Mouse (Mus musculus) layer of hippocampus, adult 2 months (tissue): ENCODE results near the gene Hdac8. TPM values are rescaled to one million over a fixed set of nuclear protein-coding genes. Genes with fewer than 3 reads are reported as not detected.

ENCODE experiments used
- DNase-seq, 2 experiments: peaks; one replicate each; pipeline ENCODE4 v3.0.0; 2022; ENCODE audit warnings: low spot score in 2 of 2
- H3K27ac ChIP-seq: fragments of 200-600 bp; 2 replicates; pipeline ENCODE4 v1.8.1; 2022
- H3K4me3 ChIP-seq: fragments of 200-600 bp; 2 replicates; pipeline ENCODE4 v1.8.1; 2022; ENCODE audit warnings: mild to moderate bottlenecking
- CTCF ChIP-seq: fragments of 200-600 bp; conservative IDR thresholded peaks from 2 replicates; pipeline ENCODE4 v1.8.1; 2022; ENCODE audit warnings: antibody characterized with exemption, mild to moderate bottlenecking, moderate library complexity
- total RNA-seq, 2 experiments: library from RNA; stranded (reverse); gene quantifications; 2 replicates each; pipeline ENCODE4 v1.2.3; 2021

Gene Hdac8
- total RNA-seq, 2 experiments from 2014 or later: 20.9 to 21.0 TPM

DNA sequence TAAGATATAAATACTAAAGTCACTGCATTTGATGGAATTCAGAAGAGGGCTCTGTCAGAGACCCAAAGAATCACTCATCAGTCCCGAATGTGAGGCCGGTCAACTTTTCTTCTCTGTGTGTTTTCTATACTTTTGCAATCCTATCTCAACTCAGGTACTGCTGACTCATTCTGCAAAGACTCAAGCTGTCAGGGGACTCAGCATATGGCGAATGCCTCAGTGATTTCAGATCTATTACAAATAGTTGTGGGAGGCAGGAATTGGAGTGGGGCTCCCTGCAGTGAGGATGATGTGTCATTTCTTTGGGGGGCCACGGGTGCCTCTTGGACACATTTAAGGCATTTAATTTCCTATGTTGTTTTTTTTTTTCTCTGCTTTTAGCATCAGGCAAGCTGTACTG lies 88.8 kb downstream of the Hdac8 start:
- H3K4me3 ChIP-seq: no peak overlapping the region
- peak in 1 of 2 experiments; percentile 20 for DNase-seq
- no peak for TF ChIP-seq CTCF
- H3K27ac ChIP-seq: no peak overlapping the region

DNA sequence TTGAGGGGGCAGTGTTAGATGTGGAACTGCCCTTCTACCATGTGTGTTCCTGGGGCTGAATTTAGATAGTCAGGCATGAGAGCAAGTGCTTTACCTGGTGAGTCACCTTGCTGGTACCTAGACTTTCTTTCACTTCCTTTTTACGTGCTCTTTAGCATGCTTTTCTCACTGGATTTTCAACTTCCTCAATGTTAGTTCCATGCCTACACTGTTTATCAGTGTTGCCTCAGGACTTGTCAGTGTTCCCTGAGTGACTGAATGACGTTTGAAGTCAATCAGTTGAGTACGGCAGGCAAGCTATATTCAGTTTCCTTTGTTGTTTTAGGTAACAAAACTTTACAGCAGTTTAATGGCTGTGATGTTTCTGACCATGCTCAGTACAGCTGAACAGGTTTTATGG lies 120.4 kb downstream of the Hdac8 start:
- DNase-seq: no peak
- Histone ChIP-seq H3K27ac (no peak overlapping the region), H3K4me3 (no peak overlapping the region)
- TF ChIP-seq CTCF: no peak

DNA sequence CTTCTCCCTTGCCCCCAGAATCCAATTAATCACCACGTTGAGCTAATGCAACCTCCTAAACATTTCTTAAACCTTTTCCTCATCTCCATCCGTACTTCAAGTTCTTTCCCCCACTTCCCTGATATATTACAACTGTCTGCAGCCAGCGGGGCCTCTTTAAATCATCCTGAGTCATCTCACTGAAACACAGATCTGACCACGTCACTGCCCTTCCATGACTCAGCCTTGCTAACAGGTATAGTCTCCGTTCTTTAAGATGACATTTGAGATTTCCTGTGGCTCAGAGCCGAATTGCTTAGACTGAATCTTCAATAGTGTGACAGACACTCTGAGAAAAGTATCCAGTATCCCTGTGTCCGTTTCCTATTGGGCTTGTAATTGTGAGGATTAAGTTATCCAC lies 122.0 kb downstream of the Hdac8 start:
- no peak for TF ChIP-seq CTCF
- DNase-seq: no peak
- Histone ChIP-seq H3K27ac (no peak overlapping the region), H3K4me3 (no peak overlapping the region)

DNA sequence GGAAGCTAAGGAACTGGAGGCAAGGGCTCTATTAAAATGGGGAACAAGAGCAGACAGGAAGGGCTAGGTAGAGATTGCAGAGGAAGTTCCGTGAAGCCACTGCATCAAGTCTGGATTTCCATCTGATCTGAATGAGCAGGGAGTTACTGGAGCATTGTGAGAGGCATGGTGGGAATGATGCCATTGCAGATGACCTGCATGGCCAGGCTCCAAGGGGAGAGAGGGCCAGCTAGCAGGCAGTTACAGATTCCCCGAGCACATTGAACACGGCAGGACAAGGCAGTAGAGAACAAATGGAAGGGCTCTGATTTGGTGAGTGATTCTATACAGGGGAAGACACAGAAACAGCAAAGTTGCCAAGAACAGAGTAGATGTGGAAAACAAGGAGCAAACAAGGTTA lies 138.6 kb downstream of the Hdac8 start:
- DNase-seq: no peak
- Histone ChIP-seq H3K27ac (no peak overlapping the region), H3K4me3 (no peak overlapping the region)
- TF ChIP-seq CTCF: no peak

DNA sequence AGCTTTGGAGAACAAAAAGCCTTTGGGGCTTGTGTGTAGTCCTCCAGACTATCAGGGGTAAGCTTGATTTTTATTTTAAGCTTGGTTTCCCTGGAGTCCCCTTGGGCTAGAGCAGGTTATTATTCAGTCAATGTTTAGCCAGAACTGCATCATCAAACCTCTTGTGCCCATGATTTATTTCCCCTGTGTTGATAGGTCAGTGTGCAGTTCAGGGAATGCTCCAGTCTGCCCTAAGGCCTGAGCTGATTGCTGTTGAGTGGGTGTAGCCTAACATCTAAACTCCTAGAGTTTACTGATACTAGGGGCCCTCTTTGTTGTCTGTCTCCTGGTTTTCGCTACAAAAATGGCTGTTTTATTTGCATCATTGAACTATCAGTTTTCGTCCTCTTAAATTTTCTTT lies 142.9 kb downstream of the Hdac8 start:
- H3K4me3 ChIP-seq: no peak overlapping the region
- no peak for TF ChIP-seq CTCF
- H3K27ac ChIP-seq: no peak overlapping the region
- DNase-seq: no peak

DNA sequence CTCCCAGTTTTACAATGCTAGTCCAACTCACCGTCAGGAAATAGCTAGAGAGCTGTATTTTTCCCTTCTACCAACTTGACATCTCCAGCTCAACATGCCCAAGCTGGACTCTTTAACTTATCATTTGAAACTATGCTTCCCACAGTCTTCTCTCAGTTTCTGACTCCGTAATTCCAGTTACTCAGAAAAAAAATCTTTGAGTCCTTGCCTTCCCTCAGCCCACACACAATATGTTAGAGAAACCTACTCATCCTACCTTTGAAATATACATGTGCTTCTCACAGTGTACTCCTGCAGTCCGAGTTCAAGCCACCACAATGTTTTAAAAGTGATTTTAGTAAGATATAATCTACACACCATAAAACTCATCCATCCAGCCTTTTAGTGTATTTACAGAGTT lies 151.7 kb downstream of the Hdac8 start:
- no peak for TF ChIP-seq CTCF
- H3K27ac ChIP-seq: no peak overlapping the region
- DNase-seq: no peak
- H3K4me3 ChIP-seq: no peak overlapping the region

DNA sequence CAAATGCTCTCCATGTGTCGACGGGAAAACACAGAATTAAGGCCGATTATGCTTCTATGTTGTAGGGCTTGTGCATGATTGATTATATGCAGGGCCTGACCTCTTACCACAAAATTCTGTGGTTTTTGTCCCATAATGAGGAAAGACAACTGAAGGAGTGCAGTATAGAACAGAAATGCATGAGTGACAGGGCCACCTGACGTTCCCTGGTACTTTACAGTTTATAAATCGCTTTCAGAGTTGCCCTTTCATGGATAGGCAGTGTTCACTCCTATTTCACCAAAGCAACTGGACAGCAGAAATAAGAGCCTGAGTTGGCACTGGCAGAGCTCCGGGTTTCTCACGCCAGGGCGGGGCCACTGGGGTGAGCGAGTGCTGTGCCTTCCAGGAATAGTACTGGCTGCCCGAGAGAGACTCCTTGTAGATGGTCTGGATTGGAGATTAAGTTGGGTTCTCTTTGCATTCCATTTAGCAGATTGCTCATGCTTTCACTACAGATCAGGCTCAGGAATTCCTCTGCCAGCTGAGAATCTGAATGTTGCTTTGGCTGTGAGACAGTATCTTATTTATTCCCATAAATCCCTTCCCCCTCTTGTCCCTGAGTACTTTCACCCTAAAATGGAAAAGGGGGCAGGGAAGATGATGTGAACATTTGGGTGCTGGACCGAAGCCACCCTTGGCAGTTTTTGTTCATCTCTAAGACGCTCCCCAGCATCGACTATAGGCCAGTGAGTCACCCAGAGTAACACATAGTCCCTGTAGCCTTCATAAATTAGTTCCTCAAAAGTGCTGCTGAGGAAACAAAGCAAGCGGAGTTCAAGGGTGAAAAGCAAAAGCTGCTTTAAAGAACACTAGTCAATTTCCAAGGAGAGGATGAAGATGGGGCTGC lies 155.1 kb downstream of the Hdac8 start:
- no peak for TF ChIP-seq CTCF
- no peak overlapping the region for H3K27ac ChIP-seq
- no peak for DNase-seq

DNA sequence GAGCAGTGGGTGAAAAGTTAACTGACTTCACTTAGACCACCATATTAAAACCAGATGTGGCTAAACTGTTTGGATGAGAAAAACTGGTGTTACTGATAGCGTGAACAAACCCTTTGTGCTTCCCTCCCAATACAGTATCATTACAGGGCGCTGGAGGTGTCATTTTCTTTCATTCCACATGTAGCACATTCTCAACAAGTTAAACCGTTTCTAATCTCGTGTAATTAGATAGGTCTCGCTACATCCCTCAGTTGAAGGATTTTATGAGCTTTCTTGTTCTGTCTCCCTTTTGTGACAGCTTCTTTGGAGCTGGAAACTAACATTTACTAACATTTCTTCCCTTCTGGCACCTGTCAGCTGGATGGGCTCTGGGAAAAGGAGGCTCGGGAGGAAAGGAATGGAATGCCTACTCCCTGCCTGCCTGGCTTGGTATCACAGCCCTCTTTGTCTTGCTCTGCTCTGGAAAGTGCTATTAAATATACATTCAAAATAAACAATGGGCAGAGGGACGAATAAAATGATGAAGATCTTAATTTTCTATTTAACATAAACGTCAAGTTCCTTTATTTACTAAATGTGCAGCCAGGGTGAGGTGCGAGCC lies 156.2 kb downstream of the Hdac8 start:
- Histone ChIP-seq H3K27ac (no peak overlapping the region), H3K4me3 (no peak overlapping the region)
- TF ChIP-seq CTCF: no peak
- DNase-seq: no peak

More for the DNA sequence above, 155.1 kb downstream of the Hdac8 start:
- H3K4me3 ChIP-seq: no peak overlapping the region

DNA sequence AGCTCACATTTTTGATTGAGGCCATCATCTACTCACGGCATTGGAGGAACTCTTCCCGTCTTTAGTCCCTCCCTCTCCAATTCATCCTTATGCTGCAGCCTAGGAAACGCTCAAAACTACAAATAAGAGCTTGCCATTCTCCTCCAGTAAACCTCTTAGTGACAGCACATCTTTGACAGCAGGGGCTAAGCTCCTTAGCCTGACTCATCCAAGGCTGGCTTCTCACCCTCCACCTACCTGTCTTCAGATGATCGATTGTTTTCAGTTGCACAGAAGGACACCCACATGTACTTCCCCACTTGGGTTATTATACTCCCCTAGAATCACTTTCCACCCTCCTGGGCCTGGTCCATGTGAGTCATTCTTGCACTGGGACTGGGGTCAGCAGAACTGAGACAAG lies 163.5 kb downstream of the Hdac8 start:
- TF ChIP-seq CTCF: no peak
- Histone ChIP-seq H3K4me3 (no peak overlapping the region), H3K27ac (no peak overlapping the region)
- DNase-seq: no peak

DNA sequence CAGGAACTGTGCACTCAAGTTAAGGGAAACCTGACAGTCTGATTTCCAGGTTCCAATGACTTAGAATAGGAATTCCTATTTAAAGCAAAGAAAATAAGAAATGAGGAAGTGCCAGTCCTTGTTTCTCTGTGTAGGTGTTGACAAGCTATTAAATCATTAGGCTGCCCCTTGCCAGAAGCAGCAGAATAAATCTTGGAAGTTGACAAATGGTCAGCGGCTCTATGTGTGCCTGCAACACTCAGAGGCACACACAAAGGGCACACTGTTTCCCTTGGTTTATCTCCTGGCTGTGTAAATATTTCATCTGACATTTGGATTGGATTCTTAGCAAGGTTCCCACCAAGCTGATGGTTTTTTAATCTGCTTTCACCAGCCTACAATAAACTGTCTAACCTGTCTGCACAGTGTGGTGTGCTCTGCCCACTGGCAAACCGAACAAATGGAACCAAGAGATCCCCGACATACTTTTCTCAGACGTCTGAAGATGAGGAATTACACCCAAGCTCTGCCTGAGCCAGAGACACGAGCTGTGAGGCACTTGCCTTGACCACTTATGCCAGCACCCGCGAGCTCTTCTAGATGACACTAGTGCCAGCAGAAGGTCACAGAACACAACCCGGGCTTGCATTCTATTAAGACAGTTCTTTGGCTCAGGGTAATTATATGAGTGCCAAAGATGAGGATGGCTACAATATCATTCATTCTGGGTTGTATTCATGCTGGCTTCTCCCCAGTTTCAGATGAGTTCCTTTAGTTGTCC lies 165.6 kb downstream of the Hdac8 start:
- H3K27ac ChIP-seq: no peak overlapping the region
- H3K4me3 ChIP-seq: no peak overlapping the region
- DNase-seq: no peak
- no peak for TF ChIP-seq CTCF

DNA sequence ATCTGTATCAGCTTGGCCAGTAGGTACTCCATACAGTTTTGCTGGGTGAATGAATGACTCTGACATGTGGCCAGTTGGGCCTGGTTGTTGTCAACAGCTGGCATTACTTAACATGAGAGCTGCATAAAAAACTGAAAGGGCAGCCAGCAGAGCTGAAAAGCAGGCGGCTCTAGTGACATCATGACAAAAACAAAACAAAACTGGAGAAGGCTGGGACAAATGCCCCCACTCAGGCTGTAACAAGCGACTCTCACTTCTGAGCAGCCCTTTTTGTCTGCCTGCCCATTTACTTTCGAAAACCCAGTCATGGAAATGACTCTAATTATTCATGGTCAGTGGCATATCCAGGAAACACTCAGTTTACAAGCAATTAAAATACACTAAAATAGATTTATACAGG lies 185.5 kb downstream of the Hdac8 start:
- DNase-seq: no peak
- H3K27ac ChIP-seq: no peak overlapping the region
- TF ChIP-seq CTCF: no peak
- no peak overlapping the region for H3K4me3 ChIP-seq

DNA sequence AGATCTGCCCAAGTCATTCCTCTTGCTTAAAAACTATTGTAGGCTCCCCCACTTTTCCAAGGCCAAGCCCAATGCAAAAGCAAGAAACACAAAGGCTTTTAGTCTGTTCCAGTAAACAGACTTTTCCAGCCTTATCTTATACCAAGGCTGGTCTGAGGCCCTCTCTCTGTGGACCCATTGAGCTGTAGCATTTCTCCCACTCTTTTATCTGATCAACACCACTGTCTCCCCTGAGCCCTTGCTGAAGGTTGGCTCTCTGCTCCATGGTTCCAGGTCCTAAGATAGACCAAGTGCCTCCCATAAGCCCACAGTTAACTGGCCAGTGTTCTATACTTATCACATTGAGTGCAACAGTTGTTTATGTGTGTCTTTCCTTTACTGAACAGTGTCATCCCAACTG lies 185.9 kb downstream of the Hdac8 start:
- TF ChIP-seq CTCF: no peak

DNA sequence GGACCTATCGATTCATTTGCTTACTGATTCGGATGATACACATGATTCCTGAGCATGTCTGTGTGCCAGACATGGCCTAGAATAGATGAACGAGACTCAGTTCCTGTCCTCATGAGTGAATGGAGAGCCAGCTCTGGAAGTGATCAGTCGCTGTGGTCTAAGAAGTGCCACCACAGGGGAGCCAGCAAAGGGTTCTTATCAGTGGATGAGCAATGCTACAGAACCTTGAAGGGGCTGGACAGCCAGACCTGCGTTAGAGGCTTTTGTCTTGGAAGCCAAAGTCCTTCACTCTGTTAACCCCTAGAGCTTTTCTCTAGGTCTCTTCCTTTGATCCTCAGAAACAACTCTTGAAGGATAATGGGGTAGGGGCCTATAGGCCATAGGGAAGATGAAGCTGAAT lies 186.4 kb downstream of the Hdac8 start:
- no peak for TF ChIP-seq CTCF
- DNase-seq: no peak
- Histone ChIP-seq H3K4me3 (no peak overlapping the region), H3K27ac (no peak overlapping the region)

More for the DNA sequence above, 185.9 kb downstream of the Hdac8 start:
- DNase-seq: no peak
- H3K4me3 ChIP-seq: no peak overlapping the region
- no peak overlapping the region for H3K27ac ChIP-seq
